Mouse (Mus musculus) stomach, postnatal 0 days (tissue): ENCODE measurements at regions not wholly inside any gene's neighbourhood (a gene's known extent, or its start where the extent isn't known, plus 50 kb on each side); places are given as distances from the start of the nearest gene placed in this dataset.

ENCODE experiments used
- ATAC-seq: fragments of 200-750 bp; cut with Nextera tagmentation; 2 replicates; pipeline ENCODE4 v1.8.0; 2017; ENCODE audit not compliant: low FRiP score, low TSS enrichment
- DNase-seq: peaks from one replicate; pipeline ENCODE4 v3.0.0-alpha.2; 2016; ENCODE audit warnings: low spot score
- H3K27ac ChIP-seq: fragments of 300-500 bp; sonication (generic); replicated peaks from 2 replicates; pipeline ENCODE4 v1.5.1; 2014; ENCODE audit warnings: mild to moderate bottlenecking, control low read depth
- H3K27me3 ChIP-seq: fragments of 300-500 bp; sonication (generic); 2 replicates; pipeline ENCODE4 v1.6.1; 2014; ENCODE audit warnings: low read length; ENCODE audit not compliant: control insufficient read depth, insufficient read depth
- H3K36me3 ChIP-seq: fragments of 300-500 bp; sonication (generic); 2 replicates; pipeline ENCODE4 v1.6.1; 2014; ENCODE audit warnings: low read length, mixed read lengths; ENCODE audit not compliant: control insufficient read depth, insufficient read depth
- H3K4me1 ChIP-seq: fragments of 300-500 bp; sonication (generic); replicated peaks from 2 replicates; pipeline ENCODE4 v1.6.1; 2014; ENCODE audit warnings: antibody characterized with exemption; ENCODE audit not compliant: control insufficient read depth, insufficient read depth
- H3K4me2 ChIP-seq: fragments of 300-500 bp; sonication (generic); replicated peaks from 2 replicates; pipeline ENCODE4 v1.6.1; 2014; ENCODE audit warnings: low read depth, mild to moderate bottlenecking, control low read depth, moderate library complexity
- H3K4me3 ChIP-seq: fragments of 300-500 bp; sonication (generic); 2 replicates; pipeline ENCODE4 v1.5.1; 2014; ENCODE audit warnings: low read depth, low read length, control low read depth
- H3K9ac ChIP-seq: fragments of 300-500 bp; sonication (generic); 2 replicates; pipeline ENCODE4 v1.6.1; 2014; ENCODE audit warnings: mild to moderate bottlenecking, low read length, control low read depth, mixed read lengths
- H3K9me3 ChIP-seq: fragments of 300-500 bp; sonication (generic); 2 replicates; pipeline ENCODE4 v1.6.1; 2016; ENCODE audit warnings: low read length; ENCODE audit not compliant: control insufficient read depth
- CTCF ChIP-seq: IDR thresholded peaks from 2 replicates; pipeline ENCODE4 v1.5.1; 2016; ENCODE audit warnings: antibody characterized with exemption, low read depth, mild to moderate bottlenecking, moderate library complexity
- EP300 ChIP-seq: optimal IDR thresholded peaks from 2 replicates; pipeline ENCODE3; 2016; ENCODE audit warnings: antibody characterized with exemption
- WGBS: fragments of 180-500 bp; shearing (Covaris S2); extraction: QIAGEN DNeasy Blood & Tissue Kit; methylation state at CpG from one replicate; pipeline ENCODE4 v1.1.7; 2014; 5-methylcytosine and 5-hydroxymethylcytosine counted together

- H3K9ac ChIP-seq = no peak overlapping the region
- no peaks in the 10 kb centered on the region for H3K9me3 ChIP-seq
- no peak overlapping the region for H3K4me3 ChIP-seq
- H3K27me3 ChIP-seq = no peaks in the 10 kb centered on the region
- WGBS = 61% methylated on average over 2 of the region's 2 CpGs
- TF ChIP-seq EP300 (no peak), CTCF (no peak)
- H3K4me2 ChIP-seq = no peak overlapping the region
- no peaks in the 10 kb centered on the region for H3K36me3 ChIP-seq
- ATAC-seq (no peak), DNase-seq (no peak)
- no peak overlapping the region for H3K27ac ChIP-seq
- H3K4me1 ChIP-seq = no peaks in the 10 kb centered on the region; the same call in 1 of the 2 replicates
Measured at GRCm38 (mm10) chr1:57218127-57218526, 159.3 kb upstream of the 1700066M21Rik start.

GRCm38 (mm10) chr1:57218616-57219015 lies 158.8 kb upstream of the 1700066M21Rik start:
- Histone ChIP-seq H3K4me2 (no peak overlapping the region), H3K36me3 (no peaks in the 10 kb centered on the region), H3K9ac (no peak overlapping the region), H3K9me3 (no peaks in the 10 kb centered on the region), H3K27me3 (no peaks in the 10 kb centered on the region), H3K27ac (no peak overlapping the region), H3K4me1 (no peaks in the 10 kb centered on the region; the same call in 1 of the 2 replicates), H3K4me3 (no peak overlapping the region)
- no peak for ATAC-seq
- DNase-seq = no peak
- no peak for TF ChIP-seq CTCF
- no peak for TF ChIP-seq EP300
- 72% methylated on average over 3 of the region's 3 CpGs for WGBS

DNA sequence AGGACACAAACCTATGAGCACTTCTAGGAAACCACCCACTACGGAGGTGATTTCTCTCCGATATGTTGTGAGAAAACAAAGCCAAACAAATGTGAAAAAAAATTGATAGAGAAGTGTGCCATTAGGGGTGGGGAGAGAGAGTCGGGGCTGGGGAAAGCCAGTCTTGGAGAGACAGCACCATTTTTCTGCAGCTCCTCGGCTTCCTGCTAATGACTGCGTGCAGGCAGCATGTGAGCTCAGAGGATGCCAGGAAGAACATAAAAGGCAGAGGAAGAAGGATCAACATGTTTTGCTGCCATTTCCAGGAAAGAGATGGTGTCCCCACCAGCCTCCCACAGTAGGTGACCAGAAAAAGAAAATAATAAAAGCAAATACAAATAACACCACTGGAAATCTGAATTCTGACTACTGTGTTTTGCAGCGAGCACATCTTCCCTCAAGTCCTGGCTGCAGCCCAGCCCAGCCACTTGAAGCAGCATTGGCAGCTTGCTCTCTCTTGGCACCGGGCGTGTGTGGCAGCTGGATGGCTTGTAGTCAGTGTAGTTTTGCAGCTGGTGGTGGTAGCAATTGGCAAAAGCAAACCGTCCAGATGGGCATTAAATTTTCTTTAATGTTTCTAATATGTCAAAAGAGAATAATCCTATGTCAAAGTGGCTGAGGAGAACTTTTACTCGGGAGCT lies 152.9 kb upstream of the 1700066M21Rik start:
- no peaks in the 10 kb centered on the region for H3K4me1 ChIP-seq
- 57% methylated on average over 10 of the region's 10 CpGs for WGBS
- DNase-seq (no peak), ATAC-seq (no peak)
- H3K4me2 ChIP-seq = no peak overlapping the region
- no peaks in the 10 kb centered on the region for H3K9me3 ChIP-seq
- no peak overlapping the region for H3K9ac ChIP-seq
- no peaks in the 10 kb centered on the region for H3K36me3 ChIP-seq
- TF ChIP-seq CTCF = no peak
- TF ChIP-seq EP300 = no peak
- H3K4me3 ChIP-seq = no peak overlapping the region
- H3K27ac ChIP-seq = no peak overlapping the region
- H3K27me3 ChIP-seq = no peaks in the 10 kb centered on the region

GRCm38 (mm10) chr1:57243607-57244408 lies 133.6 kb upstream of the 1700066M21Rik start:
- ATAC-seq (no peak), DNase-seq (no peak)
- 79% methylated on average over 6 of the region's 6 CpGs for WGBS
- H3K36me3 ChIP-seq = no peaks in the 10 kb centered on the region
- no peak overlapping the region for H3K4me2 ChIP-seq
- H3K27ac ChIP-seq = no peak overlapping the region
- no peak overlapping the region for H3K4me3 ChIP-seq
- TF ChIP-seq CTCF = no peak
- TF ChIP-seq EP300 = no peak
- H3K9me3 ChIP-seq = no peaks in the 10 kb centered on the region
- no peaks in the 10 kb centered on the region for H3K27me3 ChIP-seq
- H3K9ac ChIP-seq = no peak overlapping the region
- no peaks in the 10 kb centered on the region for H3K4me1 ChIP-seq

- no peak for ATAC-seq
- no peaks in the 10 kb centered on the region for H3K9me3 ChIP-seq
Measured at GRCm38 (mm10) chr1:57259626-57260025, 117.8 kb upstream of the 1700066M21Rik start.

More at GRCm38 (mm10) chr1:57259626-57260025, 117.8 kb upstream of the 1700066M21Rik start:
- WGBS = 67% methylated on average over 7 of the region's 7 CpGs
- no peaks in the 10 kb centered on the region for H3K27me3 ChIP-seq
- H3K36me3 ChIP-seq = no peaks in the 10 kb centered on the region
- H3K27ac ChIP-seq = no peak overlapping the region
- no peak overlapping the region for H3K9ac ChIP-seq
- TF ChIP-seq CTCF = no peak
- TF ChIP-seq EP300 = no peak
- no peak for DNase-seq
- no peak overlapping the region for H3K4me3 ChIP-seq
- H3K4me2 ChIP-seq = no peak overlapping the region
- H3K4me1 ChIP-seq = no peaks in the 10 kb centered on the region
